In the genomic region with DNA sequence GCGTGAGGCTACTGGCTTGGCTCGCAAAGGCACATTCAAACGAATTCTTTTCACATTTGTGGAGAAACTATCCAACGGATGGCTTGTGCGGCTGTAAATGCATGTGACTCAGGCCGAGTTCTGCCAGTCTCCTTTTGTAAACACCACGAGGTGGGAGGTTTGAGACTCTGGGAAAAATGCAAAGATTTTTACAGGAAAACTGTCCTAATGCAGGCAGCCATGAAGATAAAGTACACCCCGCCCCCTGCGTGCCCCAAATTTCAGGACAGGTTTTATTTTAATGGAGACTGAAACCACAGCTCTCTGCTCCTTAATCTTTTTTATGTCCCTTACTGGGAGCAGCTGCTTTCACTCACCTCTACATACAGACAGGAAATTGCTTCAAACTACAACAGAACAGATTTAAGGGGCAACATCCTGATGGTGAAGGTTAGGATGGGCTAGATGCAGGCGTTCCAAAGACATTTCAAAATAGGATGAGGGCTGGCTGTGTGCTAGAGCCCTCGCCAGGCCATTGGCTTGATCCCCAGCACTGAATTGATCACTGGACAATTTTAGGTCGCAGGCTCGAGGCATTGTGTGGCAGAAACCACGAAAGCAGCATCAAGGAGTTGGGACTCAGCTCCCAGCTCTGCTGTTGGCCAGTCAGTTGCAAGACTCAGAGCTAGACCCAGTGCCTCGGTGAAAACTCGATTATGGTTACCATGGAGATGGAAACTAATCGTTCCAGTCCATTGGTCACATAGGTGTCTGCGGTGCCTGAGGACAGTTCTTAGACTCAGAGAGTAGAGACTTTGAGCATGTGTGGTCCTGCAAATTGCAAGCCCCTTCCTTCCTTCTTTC, we compare ENCODE assay signal across 8 mouse cellular contexts.
A peak's percentile ranks its signal among the peaks of the same experiment; 100 is the strongest.
DNase-seq lines count a peak whose midpoint lies in the region; ATAC-seq and TF ChIP-seq lines count a peak whose summit lies in the region.

No protein-coding gene starts in this region.

- ATAC-seq in neural tube, embryonic 14.5 days (ENCODE audit: low read depth), result peak; percentile 53; the same call in 1 of the 2 replicates

- peaks cover 47% of the 10 kb centered on the region for H3K4me1 ChIP-seq in cerebellum, adult 2 months (ENCODE audit: control insufficient read depth, insufficient read depth, low read length)
- H3K4me1 ChIP-seq in neural tube, embryonic 14.5 days (ENCODE audit: control insufficient read depth, insufficient read depth, low read length), result peaks cover 25% of the 10 kb centered on the region
- no peaks in the 10 kb centered on the region for H3K4me1 ChIP-seq in thymus, adult 2 months (replicated peaks; ENCODE audit: control insufficient read depth, insufficient read depth, low read length)

- no peak overlapping the region for H3K4me3 ChIP-seq in cerebellum, adult 2 months (replicated peaks; ENCODE audit: insufficient read depth, low read depth, low read length)
- H3K4me3 ChIP-seq in neural tube, embryonic 14.5 days (ENCODE audit: low read depth, low read length), result no peak overlapping the region
- H3K4me3 ChIP-seq in thymus, adult 2 months (ENCODE audit: control insufficient read depth, insufficient read depth, low read length), result no peak overlapping the region

- H3K9ac ChIP-seq in neural tube, embryonic 14.5 days (replicated peaks; ENCODE audit: low read depth, low read length), result no peak overlapping the region

- H3K27me3 ChIP-seq in cerebellum, adult 2 months (ENCODE audit: control insufficient read depth, insufficient read depth, low read length), result no peaks in the 10 kb centered on the region
- no peaks in the 10 kb centered on the region for H3K27me3 ChIP-seq in neural tube, embryonic 14.5 days (ENCODE audit: control insufficient read depth, insufficient read depth, low read length)
- no peaks in the 10 kb centered on the region for H3K27me3 ChIP-seq in thymus, adult 2 months (ENCODE audit: control insufficient read depth, insufficient read depth, low read length)

- no peaks in the 10 kb centered on the region for H3K36me3 ChIP-seq in neural tube, embryonic 14.5 days (ENCODE audit: control insufficient read depth, insufficient read depth, low read length)
- no peaks in the 10 kb centered on the region for H3K36me3 ChIP-seq in thymus, adult 2 months (ENCODE audit: control insufficient read depth, insufficient read depth, low read length)

- 40% methylated on average over 18 of the region's 18 CpGs for WGBS in cerebellum, adult 2 months
- WGBS in neural tube, embryonic 14.5 days, result 42% methylated on average over 18 of the region's 18 CpGs
- 69% methylated on average over 18 of the region's 18 CpGs for WGBS in thymus, adult 2 months

- peak; percentile 42 to 52 for DNase-seq in cerebellum, adult 2 months
- DNase-seq in cerebellum, postnatal 4 days (ENCODE audit: low spot score in 2 of 2), result no peak
- peak; percentile 20 to 33 for DNase-seq in right cerebral cortex, adult 2 months (ENCODE audit: low spot score in 2 of 2)
- no peak for DNase-seq in right cerebral cortex, postnatal 14 days
- DNase-seq in kidney, postnatal 14 days, result peak; percentile 32
- no peak for DNase-seq in spleen, adult 18-20 months
- no peak for DNase-seq in thymus, adult 2 months

- no peak overlapping the region for H3K4me2 ChIP-seq in neural tube, embryonic 14.5 days (ENCODE audit: low read depth, low read length)

- TF ChIP-seq CTCF in cerebellum, adult 2 months (IDR thresholded peaks at IDR 0.05; ENCODE audit: borderline replicate concordance, insufficient read depth, low read depth, low read length), result no peak
- no peak for TF ChIP-seq CTCF in thymus, adult 2 months (IDR thresholded peaks at IDR 0.05; ENCODE audit: borderline replicate concordance, control insufficient read depth, extremely low read depth, insufficient read depth, low read length, poor library complexity)

- no peak overlapping the region; the same call in 1 of the 2 replicates for H3K27ac ChIP-seq in cerebellum, adult 2 months (ENCODE audit: insufficient read depth, low read length)
- H3K27ac ChIP-seq in neural tube, embryonic 14.5 days (ENCODE audit: low read depth, low read length), result no peak overlapping the region
- H3K27ac ChIP-seq in thymus, adult 2 months (ENCODE audit: control insufficient read depth, insufficient read depth, low read length), result no peak overlapping the region

- H3K9me3 ChIP-seq in neural tube, embryonic 14.5 days (ENCODE audit: control insufficient read depth, low read length), result no peaks in the 10 kb centered on the region

- TF ChIP-seq POLR2A in cerebellum, adult 2 months (IDR thresholded peaks at IDR 0.05; ENCODE audit: borderline replicate concordance, insufficient read depth, low read length), result no peak
- TF ChIP-seq POLR2A in thymus, adult 2 months (IDR thresholded peaks at IDR 0.05; ENCODE audit: control insufficient read depth, extremely low read depth, insufficient read depth, low read length, poor library complexity), result no peak

Comparison
In these comparisons a context has a peak if more than half of its experiments do, and no peak if none do; other contexts are left out.
1. DNase-seq: peak in cerebellum, adult 2 months (2 of 2), right cerebral cortex, adult 2 months (2 of 2) and kidney, postnatal 14 days (single experiment); none in cerebellum, postnatal 4 days (0 of 2), right cerebral cortex, postnatal 14 days (single experiment), spleen, adult 18-20 months (0 of 2) and thymus, adult 2 months (single experiment).